Mouse (Mus musculus) megakaryocyte progenitor cell, adult 5-6 weeks (primary cell): ENCODE data around the gene Magi1. TPM values are rescaled to one million over a fixed set of nuclear protein-coding genes. Genes with fewer than 3 reads are reported as not detected.
A peak's percentile ranks its signal among the peaks of the same experiment; 100 is the strongest.

Experiments used
- ATAC-seq: replicated peaks from 2 replicates; pipeline ENCODE4 v1.8.0; 2016; ENCODE audit warnings: mild to moderate bottlenecking, moderate TSS enrichment, inconsistent platforms; ENCODE audit not compliant: poor library complexity
- total RNA-seq, 2 experiments: library from RNA; stranded (forward) in 1 of 2; stranded (reverse) in 1 of 2; fragments of 157-497, 149-512 nt in 1 of 2; fragments of 200-1000 nt in 1 of 2; gene quantifications; 2 replicates each; pipeline versions ENCODE4 v1.2.3 to v1.2.4; 2015 to 2017

Magi1 gene
- total RNA-seq (2015) (0.07 and 0.15 TPM in 2 replicates), total RNA-seq (2017) (0.21 and 3.3 TPM in 2 replicates)

DNA sequence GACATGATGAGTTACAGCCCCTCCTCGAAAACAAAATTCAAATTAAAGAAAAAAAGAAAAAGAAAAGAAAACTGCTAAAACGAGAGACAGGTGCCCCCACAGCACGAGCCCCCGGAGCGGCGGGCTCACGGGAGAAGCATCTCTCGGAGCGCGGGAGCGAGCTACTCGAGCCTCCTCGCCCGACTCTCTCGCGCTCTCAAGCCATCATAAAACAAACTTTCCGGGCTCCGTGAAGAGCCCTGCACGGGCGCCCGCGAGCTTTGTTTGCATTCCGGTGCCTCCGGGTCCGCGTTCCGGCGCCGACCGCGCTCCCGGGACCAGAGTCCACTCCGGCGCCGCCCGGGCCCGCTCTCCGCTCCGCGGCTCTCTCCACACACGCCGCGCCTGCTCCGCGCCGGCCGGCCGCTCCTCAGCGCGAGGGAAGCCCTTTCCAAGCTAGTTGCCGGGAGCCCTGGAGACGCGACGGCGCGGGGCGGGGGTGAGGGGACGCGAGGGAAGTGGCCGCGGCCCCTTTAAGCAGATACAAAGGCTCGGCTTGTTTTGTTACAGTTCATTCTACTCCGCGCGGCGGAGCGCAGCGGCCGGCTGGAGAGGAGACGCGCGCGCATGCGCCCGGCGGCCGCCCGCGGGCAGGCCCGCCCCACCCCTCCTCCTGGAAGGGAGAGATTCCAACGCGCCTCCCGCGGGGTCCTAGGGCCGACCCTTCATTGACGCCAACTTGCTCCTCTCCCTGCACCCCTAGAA, at the start of gene Magi1:
Magi1 (minus strand) TSS at position 600 of the 744 bp plus-strand sequence.
- peak; percentile 72 for ATAC-seq

DNA sequence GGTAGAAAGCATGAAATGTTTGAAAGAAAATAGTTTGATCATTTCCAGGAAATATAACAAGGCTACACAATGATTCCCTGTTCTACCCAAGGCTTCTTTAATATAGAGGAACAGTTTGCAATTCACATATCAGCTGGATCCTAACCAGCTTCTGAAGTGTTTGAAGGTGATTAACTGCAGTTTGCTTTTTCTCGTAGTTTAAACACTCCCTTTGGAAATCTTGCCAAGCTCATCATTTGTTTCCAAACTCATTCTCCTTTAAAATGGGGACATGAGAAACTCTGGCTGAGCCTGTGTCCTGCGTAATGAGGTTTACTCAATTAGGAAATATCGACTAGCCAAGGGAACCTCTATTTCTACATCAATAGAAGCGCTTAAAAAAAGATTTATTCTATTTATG, 43.4 kb upstream of the Magi1 start:
- no peak for ATAC-seq

DNA sequence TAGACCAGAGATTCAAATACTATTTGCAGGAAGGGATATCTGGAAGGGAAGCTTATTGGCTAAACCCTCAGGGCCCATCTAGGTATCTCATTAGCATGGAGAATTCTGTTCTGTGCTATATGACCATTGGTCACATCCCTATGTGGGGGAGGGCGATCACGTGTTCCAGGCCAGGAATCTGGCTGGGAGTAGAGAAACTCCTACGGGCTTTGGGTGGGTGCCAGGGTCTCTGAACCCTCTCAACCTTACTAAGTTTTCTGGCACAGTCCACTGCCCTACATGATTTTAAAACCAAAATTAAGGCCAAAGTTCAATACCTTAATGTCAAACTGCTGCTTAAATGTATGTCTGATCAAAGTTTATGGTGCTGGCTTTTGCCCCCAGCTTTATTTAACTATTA, 33.2 kb upstream of the Magi1 start:
- no peak for ATAC-seq

DNA sequence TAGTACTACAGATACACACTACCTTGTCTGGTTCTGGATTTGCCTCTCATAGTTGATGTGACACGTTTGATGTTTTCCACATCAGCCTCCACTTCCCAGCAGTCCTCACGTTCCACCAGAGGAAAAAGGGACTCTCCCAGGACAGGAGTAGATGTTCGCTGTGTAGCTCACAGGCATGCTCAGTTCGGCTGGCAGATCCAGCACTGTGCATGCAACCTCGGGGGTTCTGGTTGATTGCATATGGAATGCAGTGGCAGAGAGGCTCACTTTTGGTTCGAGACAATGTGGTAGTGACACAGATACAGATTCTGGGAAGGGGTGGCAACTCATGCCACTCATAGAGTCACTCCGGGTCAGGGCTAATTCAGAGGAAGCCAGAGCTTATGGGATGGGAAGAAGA, 28.6 kb upstream of the Magi1 start:
- ATAC-seq, result no peak

DNA sequence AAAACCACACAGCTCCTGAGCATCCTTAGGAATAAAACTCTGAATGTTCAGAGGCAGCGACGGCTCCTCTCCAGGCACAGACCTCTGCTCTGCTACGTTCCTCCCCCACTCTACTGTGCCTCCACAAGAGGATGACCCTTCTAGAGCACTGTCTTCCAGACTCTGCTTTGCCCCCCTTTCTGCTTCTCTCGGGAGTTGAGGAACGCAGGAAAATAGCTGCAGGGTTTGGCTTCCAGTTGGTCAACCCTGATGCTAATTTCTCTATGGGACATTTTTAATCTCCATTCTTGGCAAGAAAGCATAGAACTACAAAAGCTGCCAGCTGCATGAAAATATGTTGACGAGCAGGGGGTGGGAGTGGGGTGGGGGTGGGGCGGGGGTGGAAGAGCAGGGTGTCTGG, 24.8 kb upstream of the Magi1 start:
- no peak for ATAC-seq

DNA sequence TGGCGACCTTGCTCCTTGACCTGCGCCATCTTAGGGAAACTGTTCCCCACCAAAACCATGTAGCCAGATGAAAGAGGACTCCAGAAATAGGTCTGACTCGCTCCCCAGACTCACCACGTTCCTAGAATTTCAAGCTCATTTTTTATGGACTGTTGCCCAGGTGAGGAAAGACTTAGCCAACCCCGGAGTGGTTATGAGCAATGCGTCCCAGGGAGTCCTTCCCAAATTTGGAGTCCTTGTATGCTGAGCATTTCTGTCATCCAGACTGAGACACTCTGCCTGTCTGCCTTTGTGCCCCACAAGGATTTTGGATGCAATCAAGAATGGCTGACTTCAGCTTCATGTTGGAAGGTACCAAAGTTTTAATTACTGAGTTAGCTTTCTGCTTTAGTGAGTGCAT, 19.8 kb upstream of the Magi1 start:
- ATAC-seq, result no peak

DNA sequence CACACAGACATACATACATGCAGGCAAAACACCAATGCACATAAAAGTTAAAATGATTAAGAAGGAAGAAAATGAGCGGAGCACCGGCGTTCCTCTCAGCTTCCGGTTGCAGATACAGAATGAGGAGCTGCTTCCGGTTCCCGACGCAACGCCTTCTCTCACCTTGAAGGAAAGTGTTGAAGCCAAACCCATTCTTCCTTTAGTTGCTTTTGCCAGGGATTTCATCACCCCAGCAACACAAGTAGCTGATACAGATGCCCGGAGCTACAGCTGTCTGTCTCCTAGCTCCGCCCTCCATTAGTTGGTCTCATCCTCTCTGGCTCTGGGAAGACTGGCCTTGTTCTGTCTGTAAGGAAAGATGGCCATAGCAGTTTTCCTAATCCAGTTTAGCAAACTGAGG, 18.1 kb upstream of the Magi1 start:
- ATAC-seq, result no peak

DNA sequence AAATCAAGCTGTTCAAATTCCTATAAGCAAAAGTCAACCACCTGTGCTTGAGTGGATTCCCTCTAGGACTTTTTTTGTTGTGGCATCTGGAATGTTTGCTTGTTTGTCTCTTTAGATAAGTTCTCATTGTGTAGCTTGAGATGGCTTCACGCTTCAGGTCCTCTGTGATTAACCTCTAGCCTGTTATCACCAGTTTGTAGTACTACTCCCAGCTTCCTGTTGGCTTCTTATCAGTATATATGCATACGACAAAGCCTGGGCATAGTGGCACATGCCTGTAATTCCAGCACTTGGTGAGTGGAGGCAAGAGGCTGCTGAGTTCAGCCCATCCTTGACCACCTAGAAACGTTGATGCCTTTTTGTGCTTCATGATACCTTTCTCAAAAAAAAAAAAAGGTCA, 16.8 kb upstream of the Magi1 start:
- ATAC-seq, result peak; percentile 82

DNA sequence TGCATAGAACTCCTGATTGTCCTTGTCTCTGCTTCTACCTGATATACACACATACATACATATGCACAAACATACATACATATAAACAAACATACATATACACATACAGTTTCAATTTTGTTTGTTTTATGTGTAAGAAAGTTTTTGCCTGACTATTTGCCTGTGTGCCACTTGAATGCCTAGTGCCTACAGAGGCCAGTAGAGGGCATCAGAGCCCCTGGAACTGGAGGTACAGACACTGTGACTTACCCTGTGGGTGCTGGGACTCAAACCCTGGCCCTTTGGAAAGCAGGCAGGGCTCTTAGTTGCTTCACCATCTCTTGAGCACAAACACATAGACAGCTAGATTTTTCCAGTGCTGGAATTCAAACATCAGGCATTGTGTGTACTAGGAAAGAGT, 3.7 kb upstream of the Magi1 start:
- no peak for ATAC-seq

DNA sequence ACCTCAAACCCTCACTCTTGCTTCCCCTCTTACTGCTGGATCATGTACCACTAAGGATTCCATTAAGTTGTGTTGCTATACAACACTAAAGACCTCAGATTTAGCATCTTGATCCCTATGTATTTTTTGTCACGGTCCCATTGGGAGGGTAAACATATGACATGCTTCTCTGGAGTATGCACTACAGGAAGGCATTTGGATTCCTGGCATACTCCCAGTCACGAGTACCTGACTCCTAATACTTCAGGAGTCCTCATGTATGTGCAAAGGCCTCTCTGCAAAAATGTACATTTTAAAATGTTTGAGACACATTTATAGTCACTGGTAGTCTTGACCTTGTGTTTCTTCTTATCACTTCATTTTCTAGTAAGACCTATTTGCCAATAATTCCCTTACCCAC, 2.8 kb upstream of the Magi1 start:
- no peak for ATAC-seq

DNA sequence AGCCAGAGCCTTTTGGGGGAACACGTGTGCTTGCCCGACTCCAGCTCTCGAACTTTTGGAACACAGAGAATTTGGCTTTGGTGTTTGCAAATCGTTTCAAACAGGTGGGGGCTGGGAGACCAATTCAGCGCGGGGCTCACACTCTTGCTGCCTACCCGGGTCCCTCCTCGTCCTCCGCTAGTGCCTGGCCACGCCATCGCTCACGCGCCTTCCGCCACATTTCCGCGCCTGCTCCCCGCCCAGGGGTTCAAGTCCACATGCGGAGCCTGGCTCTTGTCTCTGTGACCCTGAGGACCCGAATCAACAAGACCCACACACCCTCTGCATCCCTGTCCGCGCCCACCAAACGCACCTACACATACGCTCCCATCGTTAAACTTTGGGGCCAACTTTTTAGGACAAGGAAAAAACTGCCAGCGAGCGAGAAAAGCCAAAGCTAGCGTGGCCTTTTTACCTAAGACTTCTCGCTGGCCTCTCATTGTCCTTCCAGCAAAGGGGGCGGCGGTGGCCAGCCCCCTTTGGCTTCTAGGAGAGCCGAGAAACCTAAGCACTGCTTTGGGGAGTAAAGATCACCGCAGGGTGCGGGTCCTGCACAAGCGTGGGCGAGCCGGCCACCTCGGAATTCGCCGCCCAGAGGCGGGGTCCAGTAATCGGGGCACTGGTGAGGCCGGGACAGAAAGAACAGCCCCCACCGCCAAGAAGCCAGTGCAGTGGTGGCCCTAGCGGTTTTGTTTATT, 540 bp upstream of the Magi1 start:
- ATAC-seq, result peak; percentile 41

DNA sequence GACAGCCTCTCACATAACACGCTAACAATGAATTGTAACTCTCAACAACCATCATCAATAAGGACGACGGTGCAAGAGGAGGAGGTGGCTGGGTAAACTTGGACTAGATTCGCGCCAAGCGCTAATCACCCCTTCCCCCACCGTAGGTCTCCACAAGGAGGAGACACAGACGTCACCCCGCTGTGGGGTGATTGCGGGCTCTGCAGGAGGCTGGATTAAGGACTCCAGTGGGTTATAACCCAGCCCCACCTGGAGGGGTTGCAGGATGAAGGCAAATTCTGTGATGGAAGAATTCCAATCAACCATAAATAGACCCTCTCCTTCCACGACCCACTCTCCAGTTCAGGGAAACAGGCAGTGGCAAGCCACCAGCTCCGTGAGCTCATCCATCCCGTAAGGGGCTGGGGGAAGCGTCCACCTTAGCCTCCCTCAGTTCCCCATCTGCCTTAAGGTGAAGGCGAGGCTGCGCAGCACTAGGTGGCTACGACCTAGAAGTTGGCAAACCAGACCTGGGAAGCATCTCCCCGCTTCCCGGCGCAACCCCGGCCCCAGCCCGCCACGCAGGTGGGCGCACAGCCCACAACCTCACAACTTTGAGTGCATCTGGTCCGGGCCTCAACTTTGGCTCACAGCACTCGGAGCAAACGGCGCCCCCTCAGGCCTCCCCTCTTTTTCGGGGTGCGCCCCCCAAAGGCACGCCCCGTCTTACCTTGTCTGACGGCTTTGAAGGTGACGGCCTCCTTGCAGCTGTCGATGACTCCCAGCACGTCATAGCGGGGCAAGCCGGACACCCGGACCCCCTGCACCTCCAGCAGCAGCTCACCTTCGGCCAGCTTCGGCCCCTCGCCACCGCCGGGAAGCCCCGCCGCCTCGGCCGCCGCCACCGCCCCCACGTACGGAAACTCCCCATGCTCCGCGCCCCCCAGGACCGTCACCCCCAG, 1.1 kb downstream of the Magi1 start:
- no peak for ATAC-seq

DNA sequence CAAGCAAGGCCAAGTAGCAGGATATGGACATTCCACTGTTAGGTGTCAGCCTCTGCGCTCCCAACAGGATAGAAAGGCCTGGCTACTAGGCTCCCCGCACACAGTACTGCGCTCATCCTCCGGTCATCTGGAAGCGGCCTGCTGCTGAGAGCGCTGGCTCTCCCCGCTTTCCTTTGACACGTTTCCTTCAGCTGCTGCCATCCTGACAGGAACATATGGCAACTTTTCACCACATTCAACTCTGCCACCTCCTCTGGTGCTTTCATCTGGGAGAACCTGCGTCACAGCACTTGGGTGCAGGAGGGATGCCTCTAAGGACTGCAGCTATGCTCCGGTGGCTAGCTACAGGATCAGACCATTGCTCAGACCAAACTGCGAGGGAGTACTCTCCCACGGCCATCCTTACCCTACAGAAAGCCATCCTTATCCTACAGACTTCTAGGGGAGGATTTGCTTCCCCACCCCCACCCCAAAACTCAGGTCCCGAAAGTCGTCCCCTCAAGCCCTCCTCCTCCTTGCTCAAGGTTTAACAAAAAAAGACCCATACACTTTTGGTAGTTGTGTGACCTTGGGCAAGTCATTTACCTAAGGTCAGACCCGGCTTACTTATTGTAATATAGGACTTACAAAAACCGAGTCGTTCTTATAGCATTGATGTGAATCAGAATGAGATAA, 2.0 kb downstream of the Magi1 start:
- ATAC-seq, result no peak

DNA sequence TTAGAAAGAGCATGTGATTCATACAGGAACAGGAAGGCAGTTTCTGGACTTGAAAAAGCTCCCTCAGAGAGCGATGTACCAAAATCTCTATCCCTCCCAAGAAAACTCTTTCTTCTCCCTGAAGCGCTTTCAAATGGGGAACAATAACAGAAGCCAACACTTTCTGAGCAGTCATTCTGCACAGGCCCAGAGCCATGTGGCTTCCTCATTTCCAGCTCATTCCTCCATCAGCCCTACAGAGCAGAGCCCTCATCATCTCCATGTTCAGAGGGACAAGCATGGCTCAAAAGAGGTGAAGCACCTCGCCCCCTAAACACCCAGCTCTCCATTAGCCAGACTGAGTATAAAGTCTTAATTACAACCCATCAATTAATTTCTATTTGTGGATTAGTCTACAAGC, 9.8 kb downstream of the Magi1 start:
- peak; percentile 39; the same call in 1 of the 2 replicates for ATAC-seq

DNA sequence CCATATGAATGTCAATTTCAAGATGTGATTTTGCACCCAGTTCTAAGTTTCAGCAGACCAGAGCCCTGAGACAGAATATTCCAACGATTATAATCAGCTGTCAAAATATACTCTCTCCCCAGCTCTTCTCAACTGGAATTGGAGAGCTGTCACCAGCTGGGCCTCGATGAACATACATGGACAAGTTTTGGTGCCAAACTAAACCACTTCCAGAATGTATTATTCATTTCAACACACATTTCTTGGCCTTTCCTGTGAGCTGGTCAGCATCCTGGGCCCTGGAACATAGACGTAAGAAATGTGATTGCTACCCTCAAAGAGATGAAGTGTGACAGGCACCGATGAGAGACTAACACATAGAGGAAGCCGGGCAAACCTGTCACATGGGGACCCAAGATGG, 13.7 kb downstream of the Magi1 start:
- no peak for ATAC-seq

DNA sequence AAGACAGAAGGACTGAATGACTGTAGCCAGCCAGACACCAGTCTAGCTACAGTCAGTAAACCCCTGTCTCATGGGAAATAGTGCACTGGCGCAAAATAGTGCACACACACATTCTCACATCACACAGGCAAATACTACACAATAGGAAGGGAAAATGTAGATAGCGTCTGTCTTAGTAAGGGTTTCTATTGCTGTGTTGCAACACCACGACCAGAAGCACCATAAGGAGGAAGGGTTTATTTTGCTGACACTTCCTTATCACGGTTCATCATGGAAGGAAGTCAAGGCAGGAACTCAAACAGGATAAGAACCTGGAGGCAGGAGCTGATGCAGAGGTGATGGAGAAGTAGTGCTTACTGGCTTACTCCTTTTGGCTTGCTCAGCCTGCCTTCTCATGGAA, 14.5 kb downstream of the Magi1 start:
- peak; percentile 66 for ATAC-seq

DNA sequence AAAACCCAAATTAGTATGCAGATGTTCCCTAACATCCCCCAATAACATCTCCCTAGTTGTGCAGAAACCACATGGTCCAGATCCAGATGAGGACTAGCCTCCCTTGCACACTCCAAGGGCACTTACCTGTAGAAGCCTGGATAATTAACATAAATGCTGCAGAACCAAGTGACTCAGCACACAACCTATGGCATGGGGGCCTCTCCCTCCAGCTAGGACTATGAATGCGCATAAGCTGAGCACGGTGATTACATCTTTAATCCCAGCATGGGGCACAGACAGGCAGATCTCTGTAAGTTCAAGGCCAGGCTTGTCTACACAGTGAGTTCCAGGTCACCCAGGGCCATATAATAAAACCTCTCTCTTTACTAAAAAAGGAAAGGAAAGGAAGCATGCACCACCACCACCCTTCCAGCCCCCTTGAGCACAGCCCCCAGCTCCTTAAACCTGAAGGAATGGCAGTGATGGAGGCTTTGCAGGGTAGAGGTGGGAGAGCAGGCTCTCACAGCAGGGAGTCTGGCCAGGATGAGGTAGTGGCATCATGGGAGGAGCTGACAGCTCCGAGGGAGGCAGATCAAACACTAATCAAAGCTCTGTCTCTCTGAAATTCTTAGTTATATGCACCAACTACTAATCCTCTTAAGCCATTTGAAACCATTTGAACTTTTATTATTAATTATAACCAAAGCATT, 18.3 kb downstream of the Magi1 start:
- no peak for ATAC-seq

DNA sequence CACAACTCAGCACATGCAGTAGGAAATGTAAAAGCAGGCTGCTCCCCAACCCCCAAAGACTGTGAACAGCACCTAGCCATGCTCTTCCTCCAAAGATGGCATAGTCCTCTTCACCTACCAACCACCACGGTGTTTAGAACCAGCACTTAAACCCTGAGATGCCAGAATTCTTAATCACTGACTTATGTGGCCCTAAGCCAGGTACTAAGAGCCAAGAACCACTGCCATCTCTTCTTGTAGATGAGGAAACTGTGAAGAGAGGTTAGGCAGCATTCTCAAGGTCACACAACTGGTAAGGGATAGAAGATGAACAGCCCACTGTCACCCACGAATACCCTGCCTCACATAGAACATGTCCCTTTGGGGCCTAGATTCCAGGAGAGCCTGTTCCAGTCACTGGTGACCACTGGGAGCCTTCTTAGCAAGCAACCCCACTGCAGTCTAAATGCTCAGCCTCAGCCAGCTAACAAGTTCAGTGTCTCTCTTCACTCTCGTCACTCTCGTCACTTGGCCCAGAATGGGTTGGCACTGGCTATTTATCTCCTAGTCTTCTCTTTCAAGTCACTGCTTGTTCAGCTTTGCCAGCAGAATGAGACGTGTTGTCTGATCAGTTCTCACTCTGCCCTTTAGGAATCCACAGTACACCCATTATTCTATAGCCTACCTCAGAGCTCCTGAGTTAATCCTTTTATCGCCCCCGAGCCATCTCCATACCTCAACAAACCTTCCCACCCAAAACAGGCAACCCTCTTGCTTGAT, 19.4 kb downstream of the Magi1 start:
- ATAC-seq, result no peak

DNA sequence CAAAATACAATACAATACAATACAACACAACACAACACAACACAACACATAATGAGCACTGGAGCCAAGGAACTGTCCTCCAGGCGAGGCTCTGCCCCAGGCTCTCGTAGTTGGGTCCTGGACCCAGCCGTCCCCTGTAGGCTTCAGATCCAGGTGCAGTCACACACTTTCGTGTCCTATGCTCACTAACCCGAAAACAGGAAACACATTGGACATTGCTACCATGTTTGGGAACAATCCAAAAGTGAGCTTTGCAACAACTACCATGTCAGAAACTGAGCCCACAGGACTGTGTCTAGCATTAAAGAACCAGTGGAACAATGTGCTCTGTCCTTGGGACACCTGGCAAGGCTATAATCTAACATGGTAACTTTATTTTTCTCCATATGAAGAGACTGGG, 22.9 kb downstream of the Magi1 start:
- ATAC-seq, result no peak

DNA sequence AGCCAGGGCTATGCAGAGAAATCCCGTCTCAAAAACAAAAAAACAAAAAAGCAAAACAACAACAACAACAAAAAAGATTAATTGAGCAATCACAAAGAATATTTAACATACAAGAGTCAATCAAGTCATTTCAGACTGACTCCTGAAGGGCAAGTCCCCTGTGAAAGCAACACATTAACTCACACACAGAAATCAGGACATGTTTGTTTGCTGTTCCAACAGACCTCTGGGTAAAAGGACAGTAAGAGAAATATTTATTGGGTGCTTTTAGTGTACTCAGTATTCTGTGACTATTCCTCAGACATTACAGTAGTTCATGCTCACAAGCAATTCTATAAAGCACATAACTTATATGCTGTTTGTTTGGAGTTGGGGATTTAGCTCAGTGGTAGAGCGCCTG, 23.7 kb downstream of the Magi1 start:
- ATAC-seq, result no peak
